Mouse (Mus musculus) right cerebral cortex, postnatal 10 days (tissue): ENCODE results near the gene Armc3.
"Not testable (repeated sequence)": the region's sequence is repeated elsewhere in the genome, so short reads cannot be mapped to it uniquely, and the experiment has no call there.

Experiments used
- DNase-seq, 2 experiments: peaks; one replicate each; pipeline ENCODE4 v3.0.0; 2021; ENCODE audit warnings: low spot score in 2 of 2

Armc3 gene

GRCm38 (mm10) chr2:19274583-19274982, 75.5 kb downstream of the Armc3 start:
- DNase-seq = no peak

- DNase-seq = peak; percentile 86 to 89
Observed at GRCm38 (mm10) chr2:19275602-19276539, 76.8 kb downstream of the Armc3 start.

- DNase-seq = no peak
Observed at GRCm38 (mm10) chr2:19280331-19280730, 81.2 kb downstream of the Armc3 start.

GRCm38 (mm10) chr2:19292366-19292765, 93.3 kb downstream of the Armc3 start:
- no peak for DNase-seq

- DNase-seq = no peak
Observed at GRCm38 (mm10) chr2:19300345-19301089, 101.4 kb downstream of the Armc3 start.

GRCm38 (mm10) chr2:19301251-19301650, 102.1 kb downstream of the Armc3 start:
- no peak for DNase-seq

GRCm38 (mm10) chr2:19303087-19303486, 104.0 kb downstream of the Armc3 start:
- DNase-seq = not testable (repeated sequence)

GRCm38 (mm10) chr2:19310498-19310897, 111.4 kb downstream of the Armc3 start:
- DNase-seq = no peak

- DNase-seq = no peak
Observed at GRCm38 (mm10) chr2:19316056-19316455, 117.0 kb downstream of the Armc3 start.

- DNase-seq = no peak
Observed at GRCm38 (mm10) chr2:19316691-19317090, 117.6 kb downstream of the Armc3 start.

GRCm38 (mm10) chr2:19317151-19317812, 118.2 kb downstream of the Armc3 start:
- not testable (repeated sequence) for DNase-seq

GRCm38 (mm10) chr2:19318499-19318898, 119.4 kb downstream of the Armc3 start:
- DNase-seq = no peak

GRCm38 (mm10) chr2:19319284-19319683, 120.2 kb downstream of the Armc3 start:
- no peak for DNase-seq

- DNase-seq = no peak
Observed at GRCm38 (mm10) chr2:19322448-19322847, 123.3 kb downstream of the Armc3 start.

GRCm38 (mm10) chr2:19326376-19326775, 127.3 kb downstream of the Armc3 start:
- DNase-seq = no peak

GRCm38 (mm10) chr2:19327811-19328210, 128.7 kb downstream of the Armc3 start:
- no peak for DNase-seq

- peak; percentile 61 to 82 for DNase-seq
Observed at GRCm38 (mm10) chr2:19343901-19344635, 145.0 kb downstream of the Armc3 start.

- peak; percentile 94 for DNase-seq
Observed at GRCm38 (mm10) chr2:19344636-19345413, 145.7 kb downstream of the Armc3 start.

- DNase-seq = no peak
Observed at GRCm38 (mm10) chr2:19345414-19345964, 146.4 kb downstream of the Armc3 start.

- no peak for DNase-seq
Observed at GRCm38 (mm10) chr2:19348454-19348853, 149.4 kb downstream of the Armc3 start.
